Mouse (Mus musculus): ENCODE results near the gene Fibin. TPM values are rescaled to one million over a fixed set of nuclear protein-coding genes. Genes with fewer than 3 reads are reported as not detected.

Fibin gene
- polyA plus RNA-seq, 1 experiment from 2014 or later: 16.7 TPM

- 70% methylated on average over 2 of the region's 2 CpGs for WGBS
- H3K9ac ChIP-seq (replicated peaks): no peak overlapping the region
- H3K36me3 ChIP-seq: no peaks in the 10 kb centered on the region
- no peaks in the 10 kb centered on the region for H3K9me3 ChIP-seq (replicated peaks)
- no peak overlapping the region for H3K4me3 ChIP-seq (replicated peaks)
- H3K27ac ChIP-seq (replicated peaks): no peak overlapping the region
- no peak for ATAC-seq (ENCODE audit: low FRiP score)
- no peak overlapping the region for H3K4me2 ChIP-seq
- no peaks in the 10 kb centered on the region for H3K27me3 ChIP-seq (replicated peaks)
- H3K4me1 ChIP-seq: no peaks in the 10 kb centered on the region
Measured at GRCm38 (mm10) chr2:110313305-110313824, 49.6 kb downstream of the Fibin start.

Other genes starting within 250 kb of the Fibin start
- 0.47 and 0.79 TPM in 2 replicates for gene Bbox1, start 48.6 kb downstream of the Fibin start, polyA plus RNA-seq (2015; fragmentation: Nextera tagmentation; extraction: Ambion mirVana)
- gene Slc5a12, start 234.1 kb upstream of the Fibin start, polyA plus RNA-seq (2015; fragmentation: Nextera tagmentation; extraction: Ambion mirVana): not detected in 2 replicates

All from neural tube, embryonic 15.5 days (tissue).